Mouse (Mus musculus) intestine, embryonic 15.5 days (tissue): ENCODE measurements around the gene Tuba1a. TPM values are rescaled to one million over a fixed set of nuclear protein-coding genes. Genes with fewer than 3 reads are reported as not detected.
"Not testable (repeated sequence)": the region's sequence is repeated elsewhere in the genome, so short reads cannot be mapped to it uniquely, and the experiment has no call there.

Experiments used
- ATAC-seq: fragments of 200-750 bp; cut with Nextera tagmentation; 2 replicates; pipeline ENCODE4 v1.8.0; 2017; ENCODE audit warnings: moderate TSS enrichment, moderate library complexity
- H3K27ac ChIP-seq: fragments of 300-500 bp; sonication (generic); 2 replicates; pipeline ENCODE4 v1.5.1; 2015; ENCODE audit warnings: mild to moderate bottlenecking, inconsistent platforms
- H3K27me3 ChIP-seq: fragments of 300-500 bp; sonication (generic); replicated peaks from 2 replicates; pipeline ENCODE4 v1.6.1; 2015; ENCODE audit warnings: inconsistent platforms
- H3K36me3 ChIP-seq: fragments of 300-500 bp; sonication (generic); 2 replicates; pipeline ENCODE4 v1.6.1; 2015; ENCODE audit warnings: inconsistent platforms
- H3K4me1 ChIP-seq: fragments of 300-500 bp; sonication (generic); replicated peaks from 2 replicates; pipeline ENCODE4 v1.6.1; 2015; ENCODE audit warnings: inconsistent platforms
- H3K4me2 ChIP-seq: fragments of 300-500 bp; sonication (generic); replicated peaks from 2 replicates; pipeline ENCODE4 v1.6.1; 2015; ENCODE audit warnings: mild to moderate bottlenecking, inconsistent platforms
- H3K4me3 ChIP-seq: fragments of 300-500 bp; sonication (generic); replicated peaks from 2 replicates; pipeline ENCODE4 v1.5.1; 2015; ENCODE audit warnings: inconsistent platforms
- H3K9ac ChIP-seq: fragments of 300-500 bp; sonication (generic); 2 replicates; pipeline ENCODE4 v1.6.1; 2015; ENCODE audit warnings: inconsistent platforms
- H3K9me3 ChIP-seq: fragments of 300-500 bp; sonication (generic); 2 replicates; pipeline ENCODE4 v1.6.1; 2016; ENCODE audit warnings: inconsistent platforms
- WGBS: fragments of 180-500 bp; shearing (Covaris S2); methylation state at CpG from one replicate; pipeline ENCODE4 v1.1.7; 2015; 5-methylcytosine and 5-hydroxymethylcytosine counted together
- polyA plus RNA-seq: library from polyadenylated mRNA; unstranded; fragments of >200 nt; fragmentation: Nextera tagmentation; extraction: Ambion mirVana; gene quantifications from 2 replicates; pipeline ENCODE4 v1.2.1, GENCODE M21; 2015

Gene Tuba1a
- polyA plus RNA-seq, 1 experiment from 2014 or later = 999 TPM

DNA sequence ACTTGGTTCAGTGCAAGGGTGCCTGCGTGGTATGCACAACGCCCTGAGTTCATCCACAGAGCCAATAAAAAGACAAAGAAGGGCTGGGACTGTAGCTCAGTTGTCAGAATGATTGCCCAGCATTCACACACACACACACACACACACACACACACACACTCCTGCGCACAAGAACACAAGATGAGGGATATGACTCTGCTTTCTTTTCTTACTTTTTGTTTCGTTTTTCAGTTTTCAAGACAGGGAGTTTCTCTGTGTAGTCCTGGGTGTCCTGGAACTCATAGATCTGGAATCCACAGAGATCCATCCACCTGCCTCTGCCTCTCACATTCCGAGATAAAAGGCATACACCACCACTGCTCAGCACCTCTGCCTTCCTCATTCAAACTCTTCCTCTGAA is 25.9 kb downstream of the Tuba1a start:
- no peak for ATAC-seq
- no peaks in the 10 kb centered on the region for H3K27me3 ChIP-seq
- no peaks in the 10 kb centered on the region for H3K9me3 ChIP-seq

DNA sequence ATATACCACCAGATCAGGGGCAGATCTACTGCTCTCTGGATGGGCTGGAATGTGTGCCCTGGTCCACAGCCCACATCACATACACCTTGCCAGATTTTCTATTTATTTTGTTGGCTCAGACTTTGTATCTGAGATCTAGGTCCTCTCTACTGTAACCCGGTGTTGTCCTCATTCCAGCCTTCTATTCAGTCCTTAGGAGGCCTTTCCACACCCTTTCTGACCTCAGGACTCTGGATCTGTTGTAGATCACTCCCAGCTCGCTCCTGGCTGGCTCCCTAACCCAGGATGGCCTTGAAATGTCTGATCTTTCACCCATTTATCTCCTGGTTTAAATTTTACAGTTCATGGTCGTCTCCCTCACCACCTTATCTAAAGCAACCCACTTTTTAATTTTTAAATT is 28.8 kb downstream of the Tuba1a start:
- no peak overlapping the region for H3K4me3 ChIP-seq
- no peaks in the 10 kb centered on the region for H3K4me1 ChIP-seq
- ATAC-seq = peak; percentile 11; the same call in 1 of the 2 replicates
- H3K9ac ChIP-seq = no peak overlapping the region
- H3K27ac ChIP-seq = no peak overlapping the region
- 59% methylated on average over 3 of the region's 3 CpGs for WGBS
- no peaks in the 10 kb centered on the region for H3K27me3 ChIP-seq
- no peaks in the 10 kb centered on the region for H3K36me3 ChIP-seq
- no peaks in the 10 kb centered on the region for H3K9me3 ChIP-seq
- H3K4me2 ChIP-seq = no peak overlapping the region

More for the DNA sequence above, 25.9 kb downstream of the Tuba1a start:
- no peak overlapping the region for H3K9ac ChIP-seq
- no peaks in the 10 kb centered on the region for H3K4me1 ChIP-seq
- WGBS = 79% methylated on average over 5 of the region's 5 CpGs
- no peak overlapping the region for H3K4me2 ChIP-seq
- H3K36me3 ChIP-seq = peaks cover 7% of the 10 kb centered on the region
- no peak overlapping the region for H3K4me3 ChIP-seq
- H3K27ac ChIP-seq = no peak overlapping the region

DNA sequence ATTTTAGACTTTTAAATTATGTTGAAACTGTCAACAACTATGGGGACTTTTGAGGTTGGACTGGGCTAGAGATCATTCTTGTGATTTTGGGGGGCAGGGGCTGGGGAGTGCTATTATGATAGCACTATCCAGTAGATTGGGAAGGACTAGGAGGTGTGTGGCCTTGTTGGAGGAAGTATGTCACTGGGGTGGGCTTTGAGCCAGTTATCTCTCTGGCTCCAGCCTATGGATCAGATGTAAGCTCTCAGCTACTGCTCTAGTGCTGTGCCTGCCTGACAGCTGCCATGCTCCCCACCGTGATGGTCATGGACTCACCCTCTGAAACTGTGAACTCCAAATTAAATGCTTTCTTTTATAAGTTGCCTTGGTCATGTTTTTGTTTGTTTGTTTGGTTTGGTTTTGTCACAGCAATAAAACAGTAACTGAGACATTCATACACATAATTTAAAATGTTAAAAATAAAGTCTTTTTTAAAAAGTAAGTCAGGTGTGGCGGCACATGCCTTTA is 30.4 kb downstream of the Tuba1a start:
- Histone ChIP-seq H3K4me1 (no peaks in the 10 kb centered on the region), H3K4me2 (no peak overlapping the region), H3K9me3 (no peaks in the 10 kb centered on the region), H3K9ac (no peak overlapping the region), H3K27me3 (no peaks in the 10 kb centered on the region), H3K27ac (peak overlapping the region; percentile 65; the same call in 1 of the 2 replicates), H3K4me3 (no peak overlapping the region), H3K36me3 (no peaks in the 10 kb centered on the region)
- WGBS = 77% methylated on average over 2 of the region's 2 CpGs
- ATAC-seq = no peak

DNA sequence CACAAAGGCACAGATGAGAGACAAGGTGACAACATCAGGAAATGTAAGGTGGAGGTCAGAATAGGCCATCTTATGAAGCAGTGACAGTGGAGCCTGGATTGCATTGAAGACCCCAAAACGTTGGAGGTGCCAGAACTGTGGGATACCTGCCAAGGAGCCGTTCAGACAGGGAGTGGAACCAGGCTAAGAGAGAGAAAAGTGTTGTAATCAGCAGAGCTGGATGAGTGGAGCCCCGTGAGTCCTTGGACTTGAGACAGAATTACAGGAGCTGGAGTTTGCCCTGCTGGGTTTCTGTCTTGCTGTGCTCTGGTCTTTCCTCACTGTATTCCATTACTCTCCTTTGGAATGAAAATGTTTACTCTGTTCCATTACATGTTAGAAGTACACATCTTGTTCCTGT is 30.9 kb downstream of the Tuba1a start:
- peak overlapping the region; percentile 65 for H3K27ac ChIP-seq

DNA sequence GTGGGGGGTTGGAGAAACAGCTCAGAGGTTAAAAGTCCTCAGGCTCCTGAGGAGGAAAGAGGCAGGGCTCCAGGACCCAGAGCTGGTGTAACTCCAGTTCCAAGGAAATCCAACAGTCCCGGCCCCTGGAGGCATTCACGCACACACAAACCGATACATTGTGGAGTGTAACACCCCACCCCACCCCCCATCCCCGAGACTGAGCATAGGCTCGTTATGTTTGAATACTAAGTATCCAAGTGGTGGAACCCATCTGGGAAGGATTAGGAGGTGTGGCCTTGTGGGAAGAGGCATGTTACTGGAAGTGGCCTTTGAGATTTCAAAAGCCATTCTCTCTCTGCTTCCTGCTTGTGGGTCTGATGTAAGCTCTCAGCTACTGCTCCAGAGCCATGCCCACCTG is 32.0 kb downstream of the Tuba1a start:
- H3K36me3 ChIP-seq = no peaks in the 10 kb centered on the region
- peaks cover 2% of the 10 kb centered on the region for H3K4me1 ChIP-seq
- no peaks in the 10 kb centered on the region for H3K27me3 ChIP-seq
- H3K9me3 ChIP-seq = no peaks in the 10 kb centered on the region
- no peak overlapping the region for H3K4me2 ChIP-seq
- WGBS = 91% methylated on average over 5 of the region's 5 CpGs
- no peak overlapping the region for H3K9ac ChIP-seq
- no peak for ATAC-seq
- H3K4me3 ChIP-seq = no peak overlapping the region
- no peak overlapping the region for H3K27ac ChIP-seq

More for the DNA sequence above, 30.9 kb downstream of the Tuba1a start:
- ATAC-seq = peak; percentile 18; the same call in 1 of the 2 replicates
- no peaks in the 10 kb centered on the region for H3K27me3 ChIP-seq
- H3K9ac ChIP-seq = no peak overlapping the region
- no peaks in the 10 kb centered on the region for H3K9me3 ChIP-seq
- no peaks in the 10 kb centered on the region for H3K4me1 ChIP-seq
- H3K36me3 ChIP-seq = no peaks in the 10 kb centered on the region
- H3K4me2 ChIP-seq = 0 out of 2 replicates have a peak overlapping the region, but pooled peaks have one; percentile 11
- no peak overlapping the region for H3K4me3 ChIP-seq
- WGBS = 40% methylated on average over 3 of the region's 3 CpGs

DNA sequence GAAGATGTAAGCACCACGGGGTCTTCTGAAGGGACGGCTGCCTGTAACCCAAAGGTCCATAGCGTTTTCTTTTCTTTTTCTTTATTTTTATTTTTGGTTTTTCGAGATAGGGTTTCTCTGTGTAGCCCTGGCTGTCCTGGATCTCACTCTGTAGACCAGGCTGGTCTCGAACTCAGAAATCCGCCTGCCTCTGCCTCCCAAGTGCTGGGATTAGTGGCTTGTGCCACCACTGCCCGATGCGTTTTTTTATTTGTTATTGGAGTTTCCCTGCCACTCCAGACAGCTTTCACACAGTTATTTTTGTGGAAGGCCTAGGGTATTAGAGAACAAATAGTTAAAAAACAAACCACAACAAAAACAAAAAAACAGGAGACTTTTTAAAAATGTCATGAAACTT is 35.0 kb downstream of the Tuba1a start:
- Histone ChIP-seq H3K27ac (peak overlapping the region; percentile 41), H3K9ac (peak overlapping the region; percentile 18; the same call in 1 of the 2 replicates), H3K4me2 (peak overlapping the region; percentile 84), H3K4me3 (peak overlapping the region; percentile 76)
- not testable (repeated sequence) for H3K36me3 ChIP-seq, ATAC-seq, H3K27me3 ChIP-seq, H3K4me1 ChIP-seq, H3K9me3 ChIP-seq
- 22% methylated on average over 8 of the region's 8 CpGs for WGBS

DNA sequence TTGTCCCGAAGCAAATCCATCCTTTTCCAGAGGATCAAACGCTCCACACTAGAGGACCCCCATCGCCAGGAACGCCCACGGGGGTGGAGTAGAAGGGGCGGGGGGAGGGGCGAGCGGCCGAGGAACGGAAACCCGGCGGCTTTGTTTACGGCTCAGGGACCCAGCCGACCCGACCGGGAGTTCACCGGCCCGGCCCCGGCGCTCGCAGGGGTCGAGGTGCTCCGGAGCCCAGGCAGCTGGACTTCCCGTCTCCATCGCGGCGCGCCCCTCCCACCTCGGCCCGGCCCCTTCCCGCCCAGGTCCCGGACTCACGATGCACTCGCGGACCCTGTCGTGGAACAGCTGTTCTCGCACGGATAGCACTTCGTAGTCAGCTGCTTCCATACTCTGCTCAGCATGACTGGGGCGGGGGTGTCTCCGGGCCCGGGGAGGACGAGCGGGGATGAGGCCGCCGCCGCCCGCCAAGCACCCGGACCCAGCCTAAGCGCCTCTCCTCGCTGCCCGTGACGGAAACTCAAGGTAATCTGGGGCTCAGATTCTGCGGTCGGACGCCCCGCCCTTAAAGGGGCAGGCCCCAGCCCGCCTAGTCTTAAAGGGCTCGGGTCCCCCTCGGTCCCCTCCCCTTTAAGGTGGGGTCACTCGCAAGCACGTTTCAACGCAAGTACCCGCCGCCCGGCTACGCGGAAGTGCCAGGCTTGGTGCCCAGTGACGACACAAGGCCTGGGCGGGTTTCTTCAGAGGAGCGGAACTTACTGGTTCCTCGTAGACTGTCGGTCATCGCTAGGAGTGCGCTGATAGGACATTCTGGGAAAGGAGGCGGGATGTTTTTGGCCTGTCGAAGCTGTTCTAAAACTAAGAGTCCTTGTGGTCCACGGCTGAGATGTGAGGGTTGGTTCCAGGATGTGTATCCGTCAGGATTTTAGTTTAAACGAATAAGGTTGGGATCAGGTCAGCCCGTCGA is 35.7 kb downstream of the Tuba1a start, which contains the start of gene Lmbr1l:
Lmbr1l (minus strand) TSS at position 694 of the 961 bp plus-strand sequence.
- Histone ChIP-seq H3K4me3 (peak within 1 kb of the TSS; percentile 76), H3K27ac (peak within 1 kb of the TSS; percentile 93), H3K36me3 (0 out of 2 replicates have a peak, but pooled peaks cover 1% of the 10 kb centered on the region), H3K9me3 (no peaks in the 10 kb centered on the region), H3K9ac (peak within 1 kb of the TSS; percentile 62), H3K4me2 (peak within 1 kb of the TSS; percentile 84), H3K4me1 (peaks cover 8% of the 10 kb centered on the region), H3K27me3 (no peaks in the 10 kb centered on the region)
- under 1% methylated on average over 82 of the region's 82 CpGs for WGBS
- ATAC-seq = peak; percentile 98

DNA sequence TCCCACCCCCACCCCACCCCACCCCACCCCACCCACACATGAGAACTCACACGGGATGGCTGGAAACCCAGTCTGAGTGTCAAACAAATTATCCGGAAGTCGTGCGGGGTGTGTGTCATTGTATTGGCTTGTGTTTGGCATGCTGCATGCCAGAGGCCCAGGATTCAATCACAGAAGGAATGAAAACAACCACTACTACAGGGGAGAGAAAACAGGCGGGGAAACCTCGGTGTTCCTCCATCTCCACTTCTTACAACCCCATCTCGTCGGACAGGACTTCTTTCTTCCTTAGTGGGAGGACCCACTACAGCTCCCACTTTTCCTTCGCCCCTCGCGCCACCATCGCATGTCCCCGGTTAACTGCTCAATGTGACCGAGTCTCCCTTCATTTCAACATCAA is 36.4 kb downstream of the Tuba1a start:
- H3K4me3 ChIP-seq = peak overlapping the region; percentile 76
- H3K27me3 ChIP-seq = no peaks in the 10 kb centered on the region
- H3K4me2 ChIP-seq = peak overlapping the region; percentile 84
- peak overlapping the region; percentile 93 for H3K27ac ChIP-seq
- WGBS = 0% methylated on average over 14 of the region's 14 CpGs
- ATAC-seq = peak; percentile 0; the same call in 1 of the 2 replicates
- H3K9me3 ChIP-seq = no peaks in the 10 kb centered on the region
- peaks cover 8% of the 10 kb centered on the region; the same call in 1 of the 2 replicates for H3K36me3 ChIP-seq
- peaks cover 8% of the 10 kb centered on the region for H3K4me1 ChIP-seq
- peak overlapping the region; percentile 62 for H3K9ac ChIP-seq

DNA sequence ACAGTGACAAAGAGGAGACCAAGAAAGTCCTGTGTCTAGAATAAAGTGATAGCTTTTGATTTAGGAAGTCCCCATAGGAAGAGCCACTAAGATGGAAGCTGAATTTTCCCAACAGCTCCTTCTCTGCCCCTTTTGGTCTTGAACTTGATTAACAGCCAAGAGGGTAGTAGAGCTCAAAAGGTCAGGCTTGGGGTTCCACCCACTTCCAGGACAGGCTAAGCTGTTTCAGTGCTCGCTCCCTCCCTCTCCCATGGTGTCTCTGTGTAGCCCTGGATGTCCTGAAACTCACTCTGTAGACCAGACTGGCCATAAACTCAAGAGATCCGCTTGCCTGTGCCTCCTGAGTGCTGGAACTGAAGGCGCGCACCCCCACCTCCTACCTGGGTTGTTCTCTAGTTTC is 37.5 kb downstream of the Tuba1a start:
- peaks cover 13% of the 10 kb centered on the region; the same call in 1 of the 2 replicates for H3K36me3 ChIP-seq
- H3K4me3 ChIP-seq = 0 out of 2 replicates have a peak overlapping the region, but pooled peaks have one; percentile 76
- H3K9ac ChIP-seq = no peak overlapping the region
- ATAC-seq = no peak
- H3K4me1 ChIP-seq = peaks cover 8% of the 10 kb centered on the region
- H3K27ac ChIP-seq = no peak overlapping the region
- 89% methylated on average over 4 of the region's 4 CpGs for WGBS
- H3K9me3 ChIP-seq = no peaks in the 10 kb centered on the region
- peak overlapping the region; percentile 84 for H3K4me2 ChIP-seq
- H3K27me3 ChIP-seq = no peaks in the 10 kb centered on the region

DNA sequence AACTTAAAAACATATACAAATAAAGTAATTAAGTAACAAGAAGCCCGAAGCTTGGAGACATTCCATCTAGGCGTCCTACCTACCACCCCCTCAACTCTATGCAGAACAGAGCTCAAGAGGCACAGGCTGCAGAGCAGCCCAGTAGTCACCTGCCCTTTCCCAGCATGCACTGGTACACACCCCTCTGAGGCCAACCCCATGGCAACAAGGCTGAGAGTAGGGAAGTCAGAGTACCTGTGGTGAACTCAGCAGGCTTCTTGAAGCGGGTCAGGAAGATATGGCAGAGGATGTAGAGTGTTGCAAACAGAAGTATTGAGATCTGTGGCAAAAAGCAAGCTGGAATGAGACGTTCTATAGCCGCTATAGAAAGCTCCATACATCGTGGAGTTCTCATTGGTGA is 38.6 kb downstream of the Tuba1a start:
- H3K27me3 ChIP-seq = no peaks in the 10 kb centered on the region
- no peak overlapping the region for H3K9ac ChIP-seq
- no peak for ATAC-seq
- 93% methylated on average over 6 of the region's 6 CpGs for WGBS
- H3K4me2 ChIP-seq = no peak overlapping the region
- H3K9me3 ChIP-seq = no peaks in the 10 kb centered on the region
- H3K36me3 ChIP-seq = peaks cover 13% of the 10 kb centered on the region; the same call in 1 of the 2 replicates
- no peak overlapping the region for H3K27ac ChIP-seq
- H3K4me1 ChIP-seq = peaks cover 8% of the 10 kb centered on the region
- H3K4me3 ChIP-seq = no peak overlapping the region

DNA sequence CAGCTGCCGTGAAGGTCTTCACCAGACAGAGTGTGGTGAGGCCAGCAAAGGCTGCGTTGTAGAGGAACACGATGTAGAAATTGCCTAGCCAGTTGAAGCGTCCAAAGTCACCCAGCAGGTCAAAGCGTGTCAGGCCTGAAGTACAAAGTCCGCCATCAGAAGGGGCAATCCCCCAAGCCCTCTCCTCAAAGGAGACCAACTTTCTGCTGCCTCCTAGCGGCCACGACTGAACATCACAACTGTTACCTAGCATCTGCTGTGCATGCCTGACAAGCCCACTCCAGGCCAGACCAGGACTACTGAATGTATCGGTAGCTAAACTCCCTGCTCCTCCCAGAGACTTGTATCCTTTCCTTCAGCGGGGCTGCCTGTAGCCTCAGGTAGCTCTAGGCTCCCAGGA is 48.8 kb downstream of the Tuba1a start:
- no peak for ATAC-seq
- Histone ChIP-seq H3K27me3 (no peaks in the 10 kb centered on the region), H3K9ac (no peak overlapping the region), H3K9me3 (no peaks in the 10 kb centered on the region), H3K36me3 (peaks cover 18% of the 10 kb centered on the region), H3K27ac (no peak overlapping the region), H3K4me3 (no peak overlapping the region), H3K4me1 (no peaks in the 10 kb centered on the region), H3K4me2 (no peak overlapping the region)
- WGBS = 33% methylated on average over 10 of the region's 10 CpGs

DNA sequence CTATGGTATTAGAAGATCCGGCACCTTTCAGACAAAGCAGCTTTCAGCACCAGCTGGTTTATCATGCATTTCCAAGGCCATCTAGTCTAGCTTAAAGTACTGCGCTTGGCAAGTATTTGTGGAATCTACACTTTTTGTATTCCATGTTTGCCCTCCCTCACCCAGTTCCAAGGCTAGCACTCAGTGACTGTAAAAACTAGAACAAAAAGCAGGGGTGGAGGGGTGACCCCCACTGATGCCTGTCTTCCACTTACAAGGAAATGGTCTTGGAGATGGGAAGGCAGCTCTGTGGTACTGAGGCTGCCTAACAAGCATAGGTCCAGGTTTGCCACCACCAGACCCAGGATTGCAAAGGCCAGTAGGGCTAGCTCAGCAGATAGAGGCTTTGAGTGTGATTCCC is 50.9 kb downstream of the Tuba1a start:
- peaks cover 7% of the 10 kb centered on the region; the same call in 1 of the 2 replicates for H3K36me3 ChIP-seq
- H3K4me3 ChIP-seq = no peak overlapping the region
- no peak for ATAC-seq
- WGBS = 81% methylated on average over 2 of the region's 2 CpGs
- peaks cover 10% of the 10 kb centered on the region for H3K4me1 ChIP-seq
- H3K27ac ChIP-seq = no peak overlapping the region
- no peak overlapping the region for H3K4me2 ChIP-seq
- no peak overlapping the region for H3K9ac ChIP-seq
- no peaks in the 10 kb centered on the region for H3K9me3 ChIP-seq
- peaks cover 20% of the 10 kb centered on the region for H3K27me3 ChIP-seq
